Mouse (Mus musculus) monocyte, adult 5-6 weeks (primary cell): ENCODE measurements around the gene Ormdl3. TPM values are rescaled to one million over a fixed set of nuclear protein-coding genes. Genes with fewer than 3 reads are reported as not detected.

Source experiments
- total RNA-seq: library from RNA; stranded (forward); fragments of 200-1000, 200-491, 200-594 nt; gene quantifications from 3 replicates; pipeline ENCODE4 v1.2.3, GENCODE M21; 2017

Ormdl3 gene
- total RNA-seq, 1 experiment from 2014 or later = 16.6 TPM

Other genes with a start within 250 kb of the Ormdl3 start
- not detected in 3 replicates for gene Ppp1r1b, start 239.0 kb downstream of the Ormdl3 start, total RNA-seq
- gene Stard3, start 229.0 kb downstream of the Ormdl3 start, total RNA-seq = 29.2 to 57.7 TPM (median 50.9 TPM) in 3 replicates
- 1.6 TPM in 1 of 3 replicates, not detected in the others for gene Tcap, start 203.6 kb downstream of the Ormdl3 start, total RNA-seq
- not detected in 3 replicates for gene Pnmt, start 200.9 kb downstream of the Ormdl3 start, total RNA-seq
- 2.3 to 6.1 TPM (median 4.6 TPM) in 3 replicates for gene Pgap3, start 186.9 kb downstream of the Ormdl3 start, total RNA-seq
- gene Erbb2, start 174.9 kb downstream of the Ormdl3 start, total RNA-seq = 0.57 TPM in 1 of 3 replicates, not detected in the others
- 37.7 to 75.9 TPM (median 57.5 TPM) in 3 replicates for gene Mien1, start 148.4 kb downstream of the Ormdl3 start, total RNA-seq
- 0.76 TPM in 1 of 3 replicates, not detected in the others for gene Grb7, start 141.0 kb downstream of the Ormdl3 start, total RNA-seq
- gene Ikzf3, start 41.3 kb downstream of the Ormdl3 start, total RNA-seq = 82.2 to 248 TPM (median 102 TPM) in 3 replicates
- gene Zpbp2, start 36.3 kb downstream of the Ormdl3 start, total RNA-seq = 1.0 to 3.5 TPM (median 2.2 TPM) in 3 replicates
- not detected in 3 replicates for gene Lrrc3c, start 10.9 kb upstream of the Ormdl3 start, total RNA-seq
- gene Gm12355, start 38.3 kb upstream of the Ormdl3 start, total RNA-seq = 0.43 to 1.6 TPM in 2 of 3 replicates, not detected in the other
- gene Gsdma3, start 39.0 kb upstream of the Ormdl3 start, total RNA-seq = not detected in 3 replicates
- not detected in 3 replicates for gene Gsdma2, start 59.4 kb upstream of the Ormdl3 start, total RNA-seq
- not detected in 3 replicates for gene Gsdma, start 77.0 kb upstream of the Ormdl3 start, total RNA-seq
- gene Psmd3, start 95.2 kb upstream of the Ormdl3 start, total RNA-seq = 37.4 to 50.9 TPM (median 37.8 TPM) in 3 replicates
- not detected in 3 replicates for gene Csf3, start 113.9 kb upstream of the Ormdl3 start, total RNA-seq
- 10.9 to 25.7 TPM (median 22.4 TPM) in 3 replicates for gene Med24, start 142.1 kb upstream of the Ormdl3 start, total RNA-seq
- 3.4 to 5.4 TPM (median 4.3 TPM) in 3 replicates for gene Thra, start 153.3 kb upstream of the Ormdl3 start, total RNA-seq
- 0.68 to 4.7 TPM (median 1.9 TPM) in 3 replicates for gene Nr1d1, start 188.0 kb upstream of the Ormdl3 start, total RNA-seq
- 108 to 125 TPM (median 112 TPM) in 3 replicates for gene Msl1, start 208.1 kb upstream of the Ormdl3 start, total RNA-seq
- gene Casc3, start 217.5 kb upstream of the Ormdl3 start, total RNA-seq = 47.5 to 51.5 TPM (median 49.5 TPM) in 3 replicates
- not detected in 3 replicates for gene Rapgefl1, start 249.4 kb upstream of the Ormdl3 start, total RNA-seq